In the genomic region with DNA sequence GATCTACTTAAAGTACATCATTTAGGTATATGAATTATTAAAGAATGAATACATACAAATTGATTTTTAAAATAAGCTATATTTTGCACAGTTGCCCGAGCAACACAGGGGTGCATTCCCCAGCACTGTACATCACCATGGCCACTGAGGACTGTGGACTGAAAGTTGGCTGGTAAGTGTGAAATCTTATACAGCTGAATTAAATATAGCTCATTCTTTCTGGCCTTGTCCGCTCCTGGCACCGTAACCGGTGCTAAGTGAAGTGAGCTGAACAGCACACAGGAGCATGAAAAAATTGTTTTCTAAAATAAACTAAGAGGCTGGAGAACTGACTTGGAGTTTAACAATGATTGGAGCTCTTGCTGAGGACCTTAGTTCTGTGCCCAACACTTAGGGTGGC, we compare ENCODE assay signal across 16 mouse cellular contexts.
DNase-seq lines count a peak whose midpoint lies in the region; ATAC-seq and TF ChIP-seq lines count a peak whose summit lies in the region.
"Had no signal": no experiment of that assay in that cellular context is flagged by ENCODE, and none has a peak within 500 bp of the region (broad histone marks: within the 10 kb centered on the region; RNA-seq: fewer than 3 reads in every experiment).

No protein-coding gene starts in this region.

- intact Hi-C loops in left cerebral cortex, adult 2 months (cut with DNase I), result loop anchor here (2.0 kb wide), 2 partner anchors 68 to 124 kb away; no protein-coding TSS in a partner anchor
- intact Hi-C loops in left cerebral cortex, postnatal 4 days (cut with DNase I), result no loop called here

- TF ChIP-seq CTCF in left cerebral cortex, adult 2 months (IDR thresholded peaks at IDR 0.05), result no peak

- H3K27ac ChIP-seq in left cerebral cortex, adult 2 months, result peak overlapping the region; percentile 80
- H3K27ac ChIP-seq: embryonic facial prominence, embryonic 13.5 days; hindbrain, embryonic 14.5 days; macrophage; midbrain, embryonic 12.5 days had no signal

- no peak for DNase-seq in frontal cortex, postnatal 25 days (ENCODE audit: low spot score in 2 of 2)
- no peak for DNase-seq in left cerebral cortex, adult 2 months (ENCODE audit: extremely low spot score in 1 of 2, low spot score in 2 of 2)
- no peak for DNase-seq in left cerebral cortex, postnatal 4 days
- DNase-seq in heart, adult 9 months (ENCODE audit: low spot score in 2 of 2), result peak; percentile 53 to 57
- peak; percentile 27 for DNase-seq in heart, postnatal 4 days
- DNase-seq in adrenal gland, postnatal 25 days, result no peak
- DNase-seq: adrenal gland, adult 8-10 months; kidney, postnatal 10 days; lung, embryonic 14.5 days; right cerebral cortex, postnatal 14 days had no signal

- no peak overlapping the region for H3K4me3 ChIP-seq in left cerebral cortex, adult 2 months
- H3K4me3 ChIP-seq: embryonic facial prominence, embryonic 13.5 days; midbrain, embryonic 12.5 days had no signal

- ATAC-seq in frontal cortex, adult (ENCODE audit: low TSS enrichment), result peak; percentile 72
- ATAC-seq: intestine, postnatal 0 days had no signal

Comparison
In these comparisons a context has a peak if more than half of its experiments do, and no peak if none do; other contexts are left out.
1. DNase-seq: peak in heart, adult 9 months (2 of 2) and heart, postnatal 4 days (single experiment); none in frontal cortex, postnatal 25 days (0 of 2), left cerebral cortex, adult 2 months (0 of 2), left cerebral cortex, postnatal 4 days (single experiment) and adrenal gland, postnatal 25 days (single experiment).